Comparison of ENCODE assay signal across 9 mouse cellular contexts in genomic region chr5:132229644-132230357, GRCm38 (mm10).
DNase-seq lines count a peak whose midpoint lies in the region; ATAC-seq lines count a peak whose summit lies in the region.
"Had no signal": no experiment of that assay in that cellular context is flagged by ENCODE, and none has a peak within 500 bp of the region (broad histone marks: within the 10 kb centered on the region; RNA-seq: fewer than 3 reads in every experiment).

No protein-coding gene starts in this region.

- no peaks in the 10 kb centered on the region for H3K27me3 ChIP-seq in embryonic facial prominence, embryonic 12.5 days
- no peaks in the 10 kb centered on the region for H3K27me3 ChIP-seq in midbrain, embryonic 16.5 days (ENCODE audit: control insufficient read depth, insufficient read depth, low read depth, low read length)
- H3K27me3 ChIP-seq: megakaryocyte, embryonic 14.5 days had no signal

- peak overlapping the region; percentile 43 for H3K27ac ChIP-seq in embryonic facial prominence, embryonic 12.5 days
- no peak overlapping the region for H3K27ac ChIP-seq in midbrain, embryonic 16.5 days (ENCODE audit: low read length)

- peaks cover 26% of the 10 kb centered on the region for H3K4me1 ChIP-seq in embryonic facial prominence, embryonic 12.5 days
- peaks cover 16% of the 10 kb centered on the region for H3K4me1 ChIP-seq in midbrain, embryonic 16.5 days (ENCODE audit: control insufficient read depth, insufficient read depth, low read length)

- peak; percentile 45 for DNase-seq in brain, embryonic 18.5 days (ENCODE audit: low read depth, low spot score)
- peak; percentile 31 to 38 for DNase-seq in heart, adult 9 months (ENCODE audit: low spot score in 2 of 2)
- DNase-seq in kidney, adult 9 months, result peak; percentile 63
- DNase-seq in left cerebral cortex, postnatal 36 days (ENCODE audit: low spot score in 2 of 2), result peak; percentile 52 to 56
- DNase-seq in testis, postnatal 10 days (ENCODE audit: low spot score), result peak; percentile 84
- no peak for DNase-seq in thymus, postnatal 25 days

- no peaks in the 10 kb centered on the region for H3K9me3 ChIP-seq in embryonic facial prominence, embryonic 12.5 days
- no peaks in the 10 kb centered on the region for H3K9me3 ChIP-seq in midbrain, embryonic 16.5 days (replicated peaks; ENCODE audit: control insufficient read depth, low read length, poor library complexity, severe bottlenecking)

- H3K9ac ChIP-seq in embryonic facial prominence, embryonic 12.5 days, result no peak overlapping the region
- no peak overlapping the region for H3K9ac ChIP-seq in midbrain, embryonic 16.5 days (ENCODE audit: low read depth, low read length)

- H3K4me2 ChIP-seq in embryonic facial prominence, embryonic 12.5 days (replicated peaks), result 0 out of 2 replicates have a peak overlapping the region, but pooled peaks have one; percentile 0
- H3K4me2 ChIP-seq in midbrain, embryonic 16.5 days (ENCODE audit: low read length), result no peak overlapping the region

- 12% methylated on average over 8 of the region's 8 CpGs for WGBS in embryonic facial prominence, embryonic 12.5 days
- WGBS in midbrain, embryonic 16.5 days, result 13% methylated on average over 8 of the region's 8 CpGs

- intact Hi-C loops in left cerebral cortex, postnatal 36 days (cut with DNase I), result loop anchor here (2.0 to 10.0 kb wide), 4 partner anchors 312 to 1785 kb away; partner anchors contain the start of gene Auts2

- no peak overlapping the region for H3K4me3 ChIP-seq in embryonic facial prominence, embryonic 12.5 days
- H3K4me3 ChIP-seq in midbrain, embryonic 16.5 days (ENCODE audit: low read depth, low read length), result no peak overlapping the region
- H3K4me3 ChIP-seq: megakaryocyte, embryonic 14.5 days had no signal

- peak; percentile 80; the same call in 1 of the 2 replicates for ATAC-seq in embryonic facial prominence, embryonic 12.5 days (ENCODE audit: insufficient number of reproducible peaks, insufficient read depth, low FRiP score, low TSS enrichment)
- peak; percentile 78 for ATAC-seq in midbrain, embryonic 16.5 days

- no peaks in the 10 kb centered on the region for H3K36me3 ChIP-seq in embryonic facial prominence, embryonic 12.5 days
- H3K36me3 ChIP-seq in midbrain, embryonic 16.5 days (ENCODE audit: control insufficient read depth, insufficient read depth, low read length), result no peaks in the 10 kb centered on the region
